Mouse (Mus musculus) heart, postnatal 0 days (tissue): ENCODE measurements around the gene Gm11937. TPM values are rescaled to one million over a fixed set of nuclear protein-coding genes. Genes with fewer than 3 reads are reported as not detected.
A peak's percentile ranks its signal among the peaks of the same experiment; 100 is the strongest.

ENCODE experiments used
- ATAC-seq: fragments of 200-750 bp; cut with Nextera tagmentation; 2 replicates; pipeline ENCODE4 v1.8.0; 2017; ENCODE audit warnings: low read depth, moderate number of reproducible peaks, moderate library complexity; ENCODE audit not compliant: insufficient read depth
- DNase-seq: peaks from one replicate; pipeline ENCODE4 v3.0.0-alpha.2; 2016; ENCODE audit warnings: low spot score
- H3K27ac ChIP-seq: fragments of 300-500 bp; sonication (generic); 2 replicates; pipeline ENCODE4 v1.5.1; 2014; ENCODE audit warnings: low read depth, mild to moderate bottlenecking
- H3K27me3 ChIP-seq: fragments of 300-500 bp; sonication (generic); 2 replicates; pipeline ENCODE4 v1.6.1; 2014; ENCODE audit warnings: low read length, mixed read lengths; ENCODE audit not compliant: control insufficient read depth, insufficient read depth
- H3K36me3 ChIP-seq: fragments of 300-500 bp; sonication (generic); replicated peaks from 2 replicates; pipeline ENCODE4 v1.6.1; 2014; ENCODE audit warnings: low read length, mixed read lengths; ENCODE audit not compliant: control insufficient read depth, insufficient read depth
- H3K4me1 ChIP-seq: fragments of 300-500 bp; sonication (generic); 2 replicates; pipeline ENCODE4 v1.6.1; 2014; ENCODE audit warnings: antibody characterized with exemption; ENCODE audit not compliant: control insufficient read depth, insufficient read depth
- H3K4me2 ChIP-seq: fragments of 300-500 bp; sonication (generic); 2 replicates; pipeline ENCODE4 v1.6.1; 2014; ENCODE audit warnings: low read depth, mild to moderate bottlenecking, low read length, moderate library complexity
- H3K4me3 ChIP-seq: fragments of 300-500 bp; sonication (generic); 2 replicates; pipeline ENCODE4 v1.5.1; 2014; ENCODE audit warnings: low read depth, low read length
- H3K9ac ChIP-seq: fragments of 300-500 bp; sonication (generic); replicated peaks from 2 replicates; pipeline ENCODE4 v1.6.1; 2014; ENCODE audit warnings: low read depth, low read length, mixed read lengths
- H3K9me3 ChIP-seq: fragments of 300-500 bp; sonication (generic); replicated peaks from 2 replicates; pipeline ENCODE4 v1.6.1; 2016; ENCODE audit warnings: low read length; ENCODE audit not compliant: control insufficient read depth
- CTCF ChIP-seq: IDR thresholded peaks from 2 replicates; pipeline ENCODE4 v1.5.1; 2016; ENCODE audit warnings: antibody characterized with exemption, control low read depth, low read depth
- EP300 ChIP-seq: IDR thresholded peaks from 2 replicates; pipeline ENCODE4 v1.6.1; 2016; ENCODE audit warnings: antibody characterized with exemption, low read depth
- WGBS: fragments of 180-500 bp; shearing (Covaris S2); extraction: QIAGEN DNeasy Blood & Tissue Kit; methylation state at CpG from one replicate; pipeline ENCODE4 v1.1.7; 2014; 5-methylcytosine and 5-hydroxymethylcytosine counted together
- polyA plus RNA-seq: library from polyadenylated mRNA; unstranded; fragments of >200 nt; fragmentation: Nextera tagmentation; extraction: Ambion mirVana; gene quantifications from 2 replicates; pipeline ENCODE4 v1.2.1, GENCODE M21; 2015
- total RNA-seq: library from RNA; depleted of rRNA; stranded (reverse); fragments of >200 nt; gene quantifications from 2 replicates; pipeline ENCODE4 v1.2.3, GENCODE M21; 2014; ENCODE audit warnings: low replicate concordance; rRNA removed

The Gm11937 gene
- total and polyA plus RNA-seq, 2 experiments from 2014 or later = not detected

- Histone ChIP-seq H3K4me1 (no peaks in the 10 kb centered on the region), H3K4me3 (no peak overlapping the region), H3K27ac (no peak overlapping the region), H3K9me3 (no peaks in the 10 kb centered on the region), H3K4me2 (peak overlapping the region; percentile 39), H3K9ac (no peak overlapping the region), H3K36me3 (no peaks in the 10 kb centered on the region), H3K27me3 (no peaks in the 10 kb centered on the region)
- 2% methylated on average over 7 of the region's 7 CpGs for WGBS
- DNase-seq (peak; percentile 39), ATAC-seq (no peak)
- TF ChIP-seq CTCF = peak; percentile 86
- TF ChIP-seq EP300 = no peak
These were observed 35.9 kb downstream of the Gm11937 start for GRCm38 (mm10) chr11:99574106-99574505.

GRCm38 (mm10) chr11:99573164-99573563 lies 36.8 kb downstream of the Gm11937 start:
- ATAC-seq = no peak
- Histone ChIP-seq H3K4me1 (no peaks in the 10 kb centered on the region), H3K36me3 (no peaks in the 10 kb centered on the region), H3K9me3 (no peaks in the 10 kb centered on the region), H3K27me3 (no peaks in the 10 kb centered on the region), H3K4me3 (no peak overlapping the region), H3K27ac (no peak overlapping the region), H3K4me2 (no peak overlapping the region), H3K9ac (no peak overlapping the region)
- no peak for DNase-seq
- 55% methylated on average over 4 of the region's 4 CpGs for WGBS
- TF ChIP-seq CTCF (no peak), EP300 (no peak)

GRCm38 (mm10) chr11:99566530-99566929 lies 43.5 kb downstream of the Gm11937 start, which contains the start of gene Krtap3-1:
Gene Krtap3-1, minus strand, starts transcription at chr11:99566630.
- H3K4me3 ChIP-seq = no peak within 1 kb of the TSS
- no peak within 1 kb of the TSS for H3K27ac ChIP-seq
- no peaks in the 10 kb centered on the region for H3K36me3 ChIP-seq
- H3K4me2 ChIP-seq = no peak within 1 kb of the TSS
- H3K9me3 ChIP-seq = no peaks in the 10 kb centered on the region
- TF ChIP-seq EP300 (no peak), CTCF (no peak)
- WGBS = 85% methylated on average over 7 of the region's 7 CpGs
- no peak for DNase-seq
- ATAC-seq = no peak
- no peaks in the 10 kb centered on the region for H3K27me3 ChIP-seq
- no peak within 1 kb of the TSS for H3K9ac ChIP-seq
- H3K4me1 ChIP-seq = no peaks in the 10 kb centered on the region

- H3K27ac ChIP-seq = no peak overlapping the region
- no peaks in the 10 kb centered on the region for H3K36me3 ChIP-seq
- DNase-seq = no peak
- no peak overlapping the region for H3K4me3 ChIP-seq
- no peaks in the 10 kb centered on the region for H3K27me3 ChIP-seq
- no peak overlapping the region for H3K4me2 ChIP-seq
- no peaks in the 10 kb centered on the region for H3K9me3 ChIP-seq
- no peak for ATAC-seq
- 73% methylated on average over 6 of the region's 6 CpGs for WGBS
- H3K4me1 ChIP-seq = no peaks in the 10 kb centered on the region
- no peak overlapping the region for H3K9ac ChIP-seq
- TF ChIP-seq CTCF = no peak
- no peak for TF ChIP-seq EP300
These were observed 47.4 kb downstream of the Gm11937 start for GRCm38 (mm10) chr11:99562580-99562979.

Other genes starting within 250 kb of the Gm11937 start
Only the 30 nearest of the 37 such genes appear.
- gene Krt12, start 187.9 kb downstream of the Gm11937 start, total RNA-seq = not detected in 2 replicates
- gene Krt12, start 187.9 kb downstream of the Gm11937 start, polyA plus RNA-seq = not detected in 2 replicates
- not detected in 2 replicates for gene Krt20, start 172.0 kb downstream of the Gm11937 start, total RNA-seq
- gene Krt20, start 172.0 kb downstream of the Gm11937 start, polyA plus RNA-seq = 0.26 and 0.38 TPM in 2 replicates
- not detected in 2 replicates for gene Krt23, start 117.1 kb downstream of the Gm11937 start, total RNA-seq
- 0.07 and 0.12 TPM in 2 replicates for gene Krt23, start 117.1 kb downstream of the Gm11937 start, polyA plus RNA-seq
- not detected in 2 replicates for gene Krt39, start 88.9 kb downstream of the Gm11937 start, total RNA-seq
- not detected in 2 replicates for gene Krt39, start 88.9 kb downstream of the Gm11937 start, polyA plus RNA-seq
- gene Krt40, start 67.0 kb downstream of the Gm11937 start, total RNA-seq = not detected in 2 replicates
- not detected in 2 replicates for gene Krt40, start 67.0 kb downstream of the Gm11937 start, polyA plus RNA-seq
- not detected in 2 replicates for gene Krtap3-3, start 59.3 kb downstream of the Gm11937 start, total RNA-seq
- gene Krtap3-3, start 59.3 kb downstream of the Gm11937 start, polyA plus RNA-seq = not detected in 2 replicates
- not detected in 2 replicates for gene Krtap3-2, start 53.3 kb downstream of the Gm11937 start, total RNA-seq
- not detected in 2 replicates for gene Krtap3-2, start 53.3 kb downstream of the Gm11937 start, polyA plus RNA-seq
- not detected in 2 replicates for gene Gm11939, start 50.7 kb downstream of the Gm11937 start, total RNA-seq
- not detected in 2 replicates for gene Gm11939, start 50.7 kb downstream of the Gm11937 start, polyA plus RNA-seq
- not detected in 2 replicates for gene Krtap3-1, start 43.6 kb downstream of the Gm11937 start, total RNA-seq
- gene Krtap3-1, start 43.6 kb downstream of the Gm11937 start, polyA plus RNA-seq = not detected in 2 replicates
- gene Krtap1-5, start 29.2 kb downstream of the Gm11937 start, total RNA-seq = not detected in 2 replicates
- gene Krtap1-5, start 29.2 kb downstream of the Gm11937 start, polyA plus RNA-seq = not detected in 2 replicates
- gene Krtap1-4, start 26.5 kb downstream of the Gm11937 start, total RNA-seq = not detected in 2 replicates
- gene Krtap1-4, start 26.5 kb downstream of the Gm11937 start, polyA plus RNA-seq = not detected in 2 replicates
- gene Krtap1-3, start 18.9 kb downstream of the Gm11937 start, total RNA-seq = not detected in 2 replicates
- not detected in 2 replicates for gene Krtap1-3, start 18.9 kb downstream of the Gm11937 start, polyA plus RNA-seq
- gene Krtap9-3, start 12.1 kb downstream of the Gm11937 start, total RNA-seq = not detected in 2 replicates
- gene Krtap9-3, start 12.1 kb downstream of the Gm11937 start, polyA plus RNA-seq = not detected in 2 replicates
- gene Gm11938, start 6.9 kb downstream of the Gm11937 start, total RNA-seq = not detected in 2 replicates
- not detected in 2 replicates for gene Gm11938, start 6.9 kb downstream of the Gm11937 start, polyA plus RNA-seq
- not detected in 2 replicates for gene Krtap2-4, start 4.7 kb upstream of the Gm11937 start, total RNA-seq
- gene Krtap2-4, start 4.7 kb upstream of the Gm11937 start, polyA plus RNA-seq = not detected in 2 replicates
- gene Gm11562, start 10.2 kb upstream of the Gm11937 start, total RNA-seq = not detected in 2 replicates
- not detected in 2 replicates for gene Gm11562, start 10.2 kb upstream of the Gm11937 start, polyA plus RNA-seq
- not detected in 2 replicates for gene Krtap4-1, start 18.0 kb upstream of the Gm11937 start, total RNA-seq
- gene Krtap4-1, start 18.0 kb upstream of the Gm11937 start, polyA plus RNA-seq = not detected in 2 replicates
- gene Krtap4-2, start 24.9 kb upstream of the Gm11937 start, total RNA-seq = not detected in 2 replicates
- not detected in 2 replicates for gene Krtap4-2, start 24.9 kb upstream of the Gm11937 start, polyA plus RNA-seq
- not detected in 2 replicates for gene Krtap4-7, start 33.9 kb upstream of the Gm11937 start, total RNA-seq
- gene Krtap4-7, start 33.9 kb upstream of the Gm11937 start, polyA plus RNA-seq = not detected in 2 replicates
- not detected in 2 replicates for gene Gm11555, start 40.0 kb upstream of the Gm11937 start, total RNA-seq
- gene Gm11555, start 40.0 kb upstream of the Gm11937 start, polyA plus RNA-seq = not detected in 2 replicates
- gene Gm11563, start 48.8 kb upstream of the Gm11937 start, total RNA-seq = not detected in 2 replicates
- not detected in 2 replicates for gene Gm11563, start 48.8 kb upstream of the Gm11937 start, polyA plus RNA-seq
- gene Krtap4-6, start 55.8 kb upstream of the Gm11937 start, total RNA-seq = not detected in 2 replicates
- not detected in 2 replicates for gene Krtap4-6, start 55.8 kb upstream of the Gm11937 start, polyA plus RNA-seq
- gene Gm14190, start 80.6 kb upstream of the Gm11937 start, total RNA-seq = not detected in 2 replicates
- gene Gm14190, start 80.6 kb upstream of the Gm11937 start, polyA plus RNA-seq = not detected in 2 replicates
- gene Gm14180, start 124.1 kb upstream of the Gm11937 start, total RNA-seq = not detected in 2 replicates
- not detected in 2 replicates for gene Gm14180, start 124.1 kb upstream of the Gm11937 start, polyA plus RNA-seq
- gene Gm11595, start 162.7 kb upstream of the Gm11937 start, total RNA-seq = not detected in 2 replicates
- gene Gm11595, start 162.7 kb upstream of the Gm11937 start, polyA plus RNA-seq = not detected in 2 replicates
- not detected in 2 replicates for gene Krtap4-8, start 170.5 kb upstream of the Gm11937 start, total RNA-seq
- not detected in 2 replicates for gene Krtap4-8, start 170.5 kb upstream of the Gm11937 start, polyA plus RNA-seq
- gene Krtap4-9, start 175.0 kb upstream of the Gm11937 start, total RNA-seq = not detected in 2 replicates
- gene Krtap4-9, start 175.0 kb upstream of the Gm11937 start, polyA plus RNA-seq = not detected in 2 replicates
- gene Gm11596, start 183.3 kb upstream of the Gm11937 start, total RNA-seq = not detected in 2 replicates
- gene Gm11596, start 183.3 kb upstream of the Gm11937 start, polyA plus RNA-seq = not detected in 2 replicates
- not detected in 2 replicates for gene Gm11569, start 188.7 kb upstream of the Gm11937 start, total RNA-seq
- gene Gm11569, start 188.7 kb upstream of the Gm11937 start, polyA plus RNA-seq = not detected in 2 replicates
- not detected in 2 replicates for gene Gm11554, start 194.3 kb upstream of the Gm11937 start, total RNA-seq
- not detected in 2 replicates for gene Gm11554, start 194.3 kb upstream of the Gm11937 start, polyA plus RNA-seq